Mouse (Mus musculus) olfactory bulb, adult 2 months (tissue): ENCODE measurements around the gene Pacsin3.

ENCODE experiments used
- CTCF ChIP-seq: fragments of 200-500 bp; IDR thresholded peaks from 2 replicates; pipeline ENCODE4 v1.5.1; 2012; ENCODE audit warnings: low read depth, mild to moderate bottlenecking, low read length, moderate library complexity; ENCODE audit not compliant: insufficient read depth
- POLR2A ChIP-seq: fragments of 200-500 bp; IDR thresholded peaks from 2 replicates; pipeline ENCODE4 v1.6.1; 2012; ENCODE audit warnings: mild to moderate bottlenecking, low read depth, low read length, moderate library complexity; ENCODE audit not compliant: insufficient read depth

DNA sequence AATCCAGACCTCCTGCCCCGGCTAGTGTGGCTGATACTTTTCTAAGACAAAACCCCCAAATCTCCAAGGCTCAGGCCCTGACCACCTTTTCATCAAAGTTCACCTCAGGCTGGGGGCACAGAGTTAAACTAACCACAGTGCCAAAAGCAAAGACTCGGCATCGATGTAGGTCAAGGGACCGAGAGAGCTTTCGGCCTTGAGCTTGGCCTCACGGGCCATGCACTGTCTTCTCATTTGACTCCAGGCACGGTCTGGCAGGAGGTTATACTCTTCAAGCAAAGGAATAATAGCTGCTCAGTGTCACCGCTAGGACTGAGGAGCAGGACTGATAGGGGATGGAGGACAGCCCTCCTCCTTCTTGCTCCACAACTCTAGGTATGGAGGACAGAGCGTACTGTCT is 50.2 kb downstream of the Pacsin3 start:
- TF ChIP-seq CTCF: no peak
- no peak for TF ChIP-seq POLR2A
